Mouse (Mus musculus): ENCODE data around the gene Mnat1. TPM values are rescaled to one million over a fixed set of nuclear protein-coding genes. Genes with fewer than 3 reads are reported as not detected.
A peak's percentile ranks its signal among the peaks of the same experiment; 100 is the strongest.

Gene Mnat1
- total and polyA plus RNA-seq, 3 experiments, result 39.4 to 69.0 (median 64.2) TPM

DNA sequence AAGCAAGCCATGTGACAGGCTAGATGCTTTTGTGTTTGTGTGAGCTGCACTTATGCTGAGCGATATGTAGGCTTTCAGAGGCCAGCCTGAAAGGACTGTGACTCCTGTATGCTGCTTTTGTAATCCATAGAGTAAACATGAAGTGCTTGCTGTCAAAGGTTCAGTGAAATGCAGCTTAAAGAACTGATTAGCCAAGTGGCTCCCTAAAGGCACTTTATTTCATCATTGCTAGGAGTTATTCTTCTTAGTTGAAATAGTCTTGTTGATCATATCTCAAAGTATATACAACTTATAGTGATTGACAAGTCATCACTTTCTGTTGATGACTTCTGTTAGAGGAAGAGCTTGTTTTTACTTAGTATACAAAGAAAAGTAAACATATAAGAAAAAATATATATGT, 83.9 kb downstream of the Mnat1 start:
- dilution Hi-C loops (cut with MboI; ENCODE audit: extremely low pct_ligation_motif_present, extremely low pct_unique_long_range_greater_than_20kb, low sequenced_read_pairs) (no loop called here), in situ Hi-C loops (cut with MboI; ENCODE audit: low pct_ligation_motif_present, low pct_unique_long_range_greater_than_20kb, low sequenced_read_pairs) (no loop called here)
- H3K79me2 ChIP-seq (replicated peaks; ENCODE audit: control insufficient read depth, extremely low read depth, insufficient read depth, poor library complexity, severe bottlenecking), result no peaks in the 10 kb centered on the region; the same call in 1 of the 2 replicates
- H3K4me2 ChIP-seq (ENCODE audit: insufficient read depth, low read depth, poor library complexity, severe bottlenecking), result peak overlapping the region; percentile 69; the same call in 1 of the 2 replicates
- H3K27ac ChIP-seq (ENCODE audit: insufficient read depth, low read depth), result peak overlapping the region; percentile 76
- no peak overlapping the region for H3K4me3 ChIP-seq (replicated peaks in 1 of 3; ENCODE audit: low read depth in 2 of 3, low read length in 2 of 3, poor library complexity in 1 of 3)
- H3K4me1 ChIP-seq (ENCODE audit: control insufficient read depth in 1 of 2, insufficient read depth in 2 of 2), result peaks cover 4 to 81% of the 10 kb centered on the region in 2 experiments
- DNase-seq (ENCODE audit: extremely low read depth), result no peak
- peak overlapping the region; percentile 51; the same call in 1 of the 2 replicates for H3K9ac ChIP-seq (ENCODE audit: insufficient read depth, low read depth)
- no peaks in the 10 kb centered on the region for H3K9me3 ChIP-seq (replicated peaks; ENCODE audit: low read length)
- no peaks in the 10 kb centered on the region for H3K27me3 ChIP-seq (replicated peaks)
- TF ChIP-seq JUN (IDR thresholded peaks at IDR 0.05; ENCODE audit: insufficient read depth, low read depth, low read length) (no peak), SIN3A (IDR thresholded peaks at IDR 0.05; ENCODE audit: low read length) (no peak), MXI1 (IDR thresholded peaks at IDR 0.05; ENCODE audit: low read depth, low read length) (no peak), BHLHE40 (IDR thresholded peaks at IDR 0.05; ENCODE audit: low read depth, low read length) (no peak), USF1 (IDR thresholded peaks at IDR 0.05; ENCODE audit: low read depth, low read length) (no peak), UBTF (IDR thresholded peaks at IDR 0.05; ENCODE audit: low read depth, low read length) (no peak), CHD2 (IDR thresholded peaks at IDR 0.05; ENCODE audit: low read length) (no peak), JUND (conservative IDR thresholded peaks at IDR 0.05; ENCODE audit: low read depth, low read length) (no peak), EP300 (IDR thresholded peaks at IDR 0.05; ENCODE audit: low read length) (no peak), NELFE (IDR thresholded peaks at IDR 0.05; ENCODE audit: low read depth, low read length) (no peak), USF2 (conservative IDR thresholded peaks at IDR 0.05; ENCODE audit: low read depth, low read length) (no peak), MAX (IDR thresholded peaks at IDR 0.05; ENCODE audit: low read length) (no peak), ZNF384 (IDR thresholded peaks at IDR 0.05; ENCODE audit: low read depth, low read length) (no peak), PAX5 (IDR thresholded peaks at IDR 0.05; ENCODE audit: low read length) (no peak), ETS1 (conservative IDR thresholded peaks at IDR 0.05; ENCODE audit: low read depth, low read length) (no peak)
- H3K36me3 ChIP-seq (replicated peaks in 1 of 2; ENCODE audit: control insufficient read depth in 1 of 2, insufficient read depth in 1 of 2, low read length in 1 of 2), result peaks cover 0 to 1% of the 10 kb centered on the region in 2 experiments

DNA sequence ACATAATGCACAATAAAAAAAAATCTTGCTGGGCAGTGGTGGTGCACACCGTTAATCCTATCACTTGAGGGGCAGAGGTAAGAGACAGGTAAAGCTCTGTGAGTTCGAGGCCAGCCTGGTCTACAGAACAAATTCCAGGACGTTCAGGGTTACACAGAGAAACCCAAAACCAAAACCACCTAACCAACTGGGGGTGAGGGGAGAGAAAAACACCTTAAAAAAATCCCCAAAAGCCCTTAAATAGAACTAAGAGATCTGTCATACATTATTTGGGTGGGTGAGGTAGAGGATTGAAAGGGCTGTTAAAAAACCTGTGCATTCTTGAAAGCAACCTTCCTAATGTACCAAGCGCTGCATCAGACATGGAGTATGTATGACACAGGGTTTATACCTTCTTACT, 85.0 kb downstream of the Mnat1 start:
- in situ Hi-C loops (cut with MboI; ENCODE audit: low pct_ligation_motif_present, low pct_unique_long_range_greater_than_20kb, low sequenced_read_pairs), result no loop called here
- TF ChIP-seq MYC (IDR thresholded peaks at IDR 0.05; ENCODE audit: low read depth, low read length) (no peak), MXI1 (IDR thresholded peaks at IDR 0.05; ENCODE audit: low read depth, low read length) (no peak), BHLHE40 (IDR thresholded peaks at IDR 0.05; ENCODE audit: low read depth, low read length) (peak; percentile 32; the same call in 1 of the 2 replicates), JUN (IDR thresholded peaks at IDR 0.05; ENCODE audit: insufficient read depth, low read depth, low read length) (peak; percentile 19; the same call in 1 of the 2 replicates), GABPA (IDR thresholded peaks at IDR 0.05; ENCODE audit: insufficient replicate concordance, low read depth, low read length) (no peak), USF1 (IDR thresholded peaks at IDR 0.05; ENCODE audit: low read depth, low read length) (no peak), ETS1 (conservative IDR thresholded peaks at IDR 0.05; ENCODE audit: low read depth, low read length) (peak; percentile 77), ZNF384 (IDR thresholded peaks at IDR 0.05; ENCODE audit: low read depth, low read length) (peak; percentile 71), ELF1 (IDR thresholded peaks at IDR 0.05; ENCODE audit: low read depth, low read length) (no peak), ZKSCAN1 (IDR thresholded peaks at IDR 0.05; ENCODE audit: borderline replicate concordance, low read depth, low read length) (no peak), RAD21 (IDR thresholded peaks at IDR 0.05; ENCODE audit: low read depth, low read length) (no peak), EP300 (IDR thresholded peaks at IDR 0.05; ENCODE audit: low read length) (peak; percentile 54; the same call in 1 of the 2 replicates), ZC3H11A (IDR thresholded peaks at IDR 0.05; ENCODE audit: low read depth, low read length) (no peak), MEF2A (IDR thresholded peaks at IDR 0.05; ENCODE audit: borderline replicate concordance, low read depth, low read length) (peak; percentile 94), TCF12 (IDR thresholded peaks at IDR 0.05; ENCODE audit: low read depth, low read length) (peak; percentile 51; the same call in 1 of the 2 replicates)
- Histone ChIP-seq H3K9ac (ENCODE audit: insufficient read depth, low read depth) (no peak overlapping the region), H3K79me2 (replicated peaks; ENCODE audit: control insufficient read depth, extremely low read depth, insufficient read depth, poor library complexity, severe bottlenecking) (no peaks in the 10 kb centered on the region; the same call in 1 of the 2 replicates), H3K4me3 (replicated peaks in 1 of 3; ENCODE audit: low read depth in 2 of 3, low read length in 2 of 3, poor library complexity in 1 of 3) (no peak overlapping the region), H3K4me2 (ENCODE audit: insufficient read depth, low read depth, poor library complexity, severe bottlenecking) (no peak overlapping the region), H3K27me3 (replicated peaks) (no peaks in the 10 kb centered on the region), H3K36me3 (replicated peaks in 1 of 2; ENCODE audit: control insufficient read depth in 1 of 2, insufficient read depth in 1 of 2, low read length in 1 of 2) (no peaks in the 10 kb centered on the region), H3K9me3 (replicated peaks; ENCODE audit: low read length) (no peaks in the 10 kb centered on the region), H3K27ac (ENCODE audit: insufficient read depth, low read depth) (no peak overlapping the region), H3K4me1 (ENCODE audit: control insufficient read depth in 1 of 2, insufficient read depth in 2 of 2) (peaks cover 0 to 76% of the 10 kb centered on the region in 2 experiments; a peak in 2 of 4 replicates)
- dilution Hi-C loops (cut with MboI; ENCODE audit: extremely low pct_ligation_motif_present, extremely low pct_unique_long_range_greater_than_20kb, low sequenced_read_pairs), result no loop called here
- DNase-seq (ENCODE audit: extremely low read depth), result peak; percentile 42
